Mouse (Mus musculus) limb, embryonic 15.5 days (tissue): Measurements from ENCODE around the gene Zbtb32. TPM values are rescaled to one million over a fixed set of nuclear protein-coding genes. Genes with fewer than 3 reads are reported as not detected.
A peak's percentile ranks its signal among the peaks of the same experiment; 100 is the strongest.

ENCODE experiments used
- ATAC-seq: fragments of 200-750 bp; cut with Nextera tagmentation; 2 replicates; pipeline ENCODE4 v1.8.0; 2017; ENCODE audit warnings: low read depth, moderate TSS enrichment; ENCODE audit not compliant: insufficient number of reproducible peaks, low FRiP score, low TSS enrichment
- H3K27ac ChIP-seq: fragments of 300-500 bp; sonication (generic); 2 replicates; pipeline ENCODE4 v1.5.1; 2015; ENCODE audit warnings: moderate library complexity, mild to moderate bottlenecking, inconsistent platforms
- H3K27me3 ChIP-seq: fragments of 300-500 bp; sonication (generic); 2 replicates; pipeline ENCODE4 v1.6.1; 2015; ENCODE audit warnings: inconsistent platforms
- H3K36me3 ChIP-seq: fragments of 300-500 bp; sonication (generic); 2 replicates; pipeline ENCODE4 v1.6.1; 2015; ENCODE audit warnings: inconsistent platforms
- H3K4me1 ChIP-seq: fragments of 300-500 bp; sonication (generic); 2 replicates; pipeline ENCODE4 v1.6.1; 2015; ENCODE audit warnings: inconsistent platforms
- H3K4me2 ChIP-seq: fragments of 300-500 bp; sonication (generic); 2 replicates; pipeline ENCODE4 v1.6.1; 2015; ENCODE audit warnings: mild to moderate bottlenecking, inconsistent platforms
- H3K4me3 ChIP-seq: fragments of 300-500 bp; sonication (generic); 2 replicates; pipeline ENCODE4 v1.5.1; 2015; ENCODE audit warnings: mild to moderate bottlenecking, inconsistent platforms
- H3K9ac ChIP-seq: fragments of 300-500 bp; sonication (generic); 2 replicates; pipeline ENCODE4 v1.6.1; 2015; ENCODE audit warnings: inconsistent platforms
- H3K9me3 ChIP-seq: fragments of 300-500 bp; sonication (generic); 2 replicates; pipeline ENCODE4 v1.6.1; 2016; ENCODE audit warnings: inconsistent platforms
- WGBS: fragments of 180-500 bp; shearing (Covaris S2); methylation state at CpG from one replicate; pipeline ENCODE4 v1.1.7; 2015; 5-methylcytosine and 5-hydroxymethylcytosine counted together
- polyA plus RNA-seq: library from polyadenylated mRNA; unstranded; fragments of >200 nt; fragmentation: Nextera tagmentation; extraction: Ambion mirVana; gene quantifications from 2 replicates; pipeline ENCODE4 v1.2.1, GENCODE M21; 2015

Zbtb32 gene
- polyA plus RNA-seq, 1 experiment from 2014 or later: 4.2 TPM

- H3K4me1 ChIP-seq: peaks cover 15% of the 10 kb centered on the region
- peaks cover 34% of the 10 kb centered on the region for H3K36me3 ChIP-seq
- H3K4me2 ChIP-seq: peak within 1 kb of the TSS; percentile 62
- no peaks in the 10 kb centered on the region for H3K27me3 ChIP-seq
- H3K9me3 ChIP-seq: no peaks in the 10 kb centered on the region
- peak within 1 kb of the TSS; percentile 68 for H3K4me3 ChIP-seq
- WGBS: under 1% methylated on average over 44 of the region's 45 CpGs
- peak within 1 kb of the TSS; percentile 97 for H3K27ac ChIP-seq
- H3K9ac ChIP-seq: peak within 1 kb of the TSS; percentile 71
- ATAC-seq: peak; percentile 89
Measured at GRCm38 (mm10) chr7:30563117-30563905, 35.4 kb downstream of the Zbtb32 start, which contains the start of the genes U2af1l4, Gm49396 and Psenen. Gene U2af1l4, plus strand, starts transcription at chr7:30563301. Gene Gm49396, plus strand, starts transcription at chr7:30563344. Gene Psenen, minus strand, starts transcription at chr7:30563627.

- H3K9me3 ChIP-seq: no peaks in the 10 kb centered on the region
- H3K9ac ChIP-seq: peak overlapping the region; percentile 54
- peaks cover 22% of the 10 kb centered on the region for H3K4me1 ChIP-seq
- peak overlapping the region; percentile 86 for H3K27ac ChIP-seq
- peaks cover 30% of the 10 kb centered on the region for H3K36me3 ChIP-seq
- peak overlapping the region; percentile 68 for H3K4me3 ChIP-seq
- no peaks in the 10 kb centered on the region for H3K27me3 ChIP-seq
- WGBS: 1% methylated on average over 27 of the region's 27 CpGs
- ATAC-seq: no peak
- peak overlapping the region; percentile 62 for H3K4me2 ChIP-seq
Measured at GRCm38 (mm10) chr7:30562526-30563116, 36.1 kb downstream of the Zbtb32 start.

- Histone ChIP-seq H3K9ac (no peak overlapping the region), H3K4me3 (peak overlapping the region; percentile 66; the same call in 1 of the 2 replicates), H3K36me3 (peaks cover 30% of the 10 kb centered on the region), H3K4me1 (peaks cover 23% of the 10 kb centered on the region), H3K9me3 (no peaks in the 10 kb centered on the region), H3K27me3 (no peaks in the 10 kb centered on the region), H3K27ac (no peak overlapping the region), H3K4me2 (peak overlapping the region; percentile 91; the same call in 1 of the 2 replicates)
- 65% methylated on average over 2 of the region's 2 CpGs for WGBS
- ATAC-seq: no peak
Measured at GRCm38 (mm10) chr7:30560296-30560695, 38.4 kb downstream of the Zbtb32 start.

- Histone ChIP-seq H3K27me3 (no peaks in the 10 kb centered on the region), H3K4me1 (peaks cover 23% of the 10 kb centered on the region), H3K27ac (peak within 1 kb of the TSS; percentile 60), H3K36me3 (peaks cover 30% of the 10 kb centered on the region), H3K9me3 (no peaks in the 10 kb centered on the region), H3K4me2 (peak within 1 kb of the TSS; percentile 91), H3K4me3 (peak within 1 kb of the TSS; percentile 66), H3K9ac (peak within 1 kb of the TSS; percentile 63)
- under 1% methylated on average over 20 of the region's 20 CpGs for WGBS
- peak; percentile 85 for ATAC-seq
Measured at GRCm38 (mm10) chr7:30559443-30559954, 39.2 kb downstream of the Zbtb32 start, which contains the start of gene Lin37. Gene Lin37, minus strand, starts transcription at chr7:30559838.

GRCm38 (mm10) chr7:30558656-30559442 is 39.9 kb downstream of the Zbtb32 start:
- Histone ChIP-seq H3K9ac (peak overlapping the region; percentile 63), H3K4me2 (peak overlapping the region; percentile 91), H3K4me3 (peak overlapping the region; percentile 66), H3K36me3 (peaks cover 35% of the 10 kb centered on the region), H3K9me3 (no peaks in the 10 kb centered on the region), H3K27me3 (no peaks in the 10 kb centered on the region), H3K4me1 (peaks cover 21% of the 10 kb centered on the region), H3K27ac (peak overlapping the region; percentile 60)
- WGBS: 16% methylated on average over 12 of the region's 12 CpGs
- ATAC-seq: no peak

- no peak for ATAC-seq
- H3K4me3 ChIP-seq: peak overlapping the region; percentile 66
- H3K36me3 ChIP-seq: peaks cover 35% of the 10 kb centered on the region
- H3K4me1 ChIP-seq: peaks cover 28% of the 10 kb centered on the region
- 92% methylated on average over 13 of the region's 13 CpGs for WGBS
- no peak overlapping the region for H3K27ac ChIP-seq
- no peaks in the 10 kb centered on the region for H3K9me3 ChIP-seq
- no peaks in the 10 kb centered on the region for H3K27me3 ChIP-seq
- peak overlapping the region; percentile 91; the same call in 1 of the 2 replicates for H3K4me2 ChIP-seq
- H3K9ac ChIP-seq: peak overlapping the region; percentile 63
Measured at GRCm38 (mm10) chr7:30557901-30558514, 40.7 kb downstream of the Zbtb32 start.

GRCm38 (mm10) chr7:30556894-30557536 is 41.7 kb downstream of the Zbtb32 start:
- H3K4me2 ChIP-seq: no peak overlapping the region
- H3K27me3 ChIP-seq: no peaks in the 10 kb centered on the region
- peaks cover 35% of the 10 kb centered on the region for H3K36me3 ChIP-seq
- H3K9ac ChIP-seq: no peak overlapping the region
- no peak overlapping the region for H3K27ac ChIP-seq
- no peak overlapping the region for H3K4me3 ChIP-seq
- H3K4me1 ChIP-seq: peaks cover 34% of the 10 kb centered on the region
- WGBS: 92% methylated on average over 18 of the region's 18 CpGs
- ATAC-seq: no peak
- no peaks in the 10 kb centered on the region for H3K9me3 ChIP-seq

- Histone ChIP-seq H3K4me2 (peak overlapping the region; percentile 96), H3K4me3 (peak overlapping the region; percentile 79), H3K9me3 (no peaks in the 10 kb centered on the region), H3K36me3 (peaks cover 35% of the 10 kb centered on the region), H3K4me1 (peaks cover 32% of the 10 kb centered on the region), H3K9ac (0 out of 2 replicates have a peak overlapping the region, but pooled peaks have one; percentile 66), H3K27me3 (no peaks in the 10 kb centered on the region), H3K27ac (0 out of 2 replicates have a peak overlapping the region, but pooled peaks have one; percentile 99)
- no peak for ATAC-seq
- 80% methylated on average over 22 of the region's 22 CpGs for WGBS
Measured at GRCm38 (mm10) chr7:30553810-30554584, 44.7 kb downstream of the Zbtb32 start.

- H3K9ac ChIP-seq: peak overlapping the region; percentile 66
- no peak for ATAC-seq
- H3K4me2 ChIP-seq: peak overlapping the region; percentile 96
- H3K27me3 ChIP-seq: no peaks in the 10 kb centered on the region
- peaks cover 23% of the 10 kb centered on the region for H3K4me1 ChIP-seq
- peaks cover 36% of the 10 kb centered on the region for H3K36me3 ChIP-seq
- H3K27ac ChIP-seq: peak overlapping the region; percentile 99
- peak overlapping the region; percentile 79 for H3K4me3 ChIP-seq
- no peaks in the 10 kb centered on the region for H3K9me3 ChIP-seq
- under 1% methylated on average over 23 of the region's 23 CpGs for WGBS
Measured at GRCm38 (mm10) chr7:30553021-30553589, 45.6 kb downstream of the Zbtb32 start.
